Mouse (Mus musculus) lung, adult 2 months (tissue): ENCODE measurements around the gene Tmed9.

Experiments
- CTCF ChIP-seq: fragments of 200-500 bp; IDR thresholded peaks from 2 replicates; pipeline ENCODE4 v1.5.1; 2011; ENCODE audit warnings: mild to moderate bottlenecking, low read length, control low read depth; ENCODE audit not compliant: insufficient read depth
- POLR2A ChIP-seq: fragments of 200-500 bp; IDR thresholded peaks from 2 replicates; pipeline ENCODE4 v1.6.1; 2011; ENCODE audit warnings: low read depth, mild to moderate bottlenecking, control low read depth, low read length, borderline replicate concordance; ENCODE audit errors: extremely low read depth

GRCm38 (mm10) chr13:55543447-55543846 is 30.1 kb upstream of the Tmed9 start:
- no peak for TF ChIP-seq CTCF
- TF ChIP-seq POLR2A: no peak
